In the genomic region with DNA sequence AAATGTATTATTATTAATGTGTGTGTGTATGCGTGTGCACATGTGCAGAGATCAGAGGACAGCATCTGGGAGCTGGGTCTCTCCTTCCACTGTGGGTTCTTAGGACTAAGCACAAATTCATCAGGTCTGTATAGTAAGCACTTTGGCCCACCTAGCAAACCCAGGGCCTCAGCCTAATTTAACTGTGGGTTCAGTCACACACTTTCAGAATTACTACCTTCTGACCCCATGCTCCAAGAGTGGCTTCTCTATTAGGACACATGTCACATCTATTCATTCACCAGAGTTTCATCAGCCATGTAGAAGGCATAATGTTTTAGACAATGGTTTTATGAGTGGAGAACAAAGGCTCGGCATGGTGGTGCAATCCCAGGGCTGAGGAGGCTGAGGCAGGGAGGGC, we compare ENCODE assay signal across 28 mouse cellular contexts. TPM values are rescaled to one million over a fixed set of nuclear protein-coding genes. Genes with fewer than 3 reads are reported as not detected.
"Had no signal": no experiment of that assay in that cellular context is flagged by ENCODE, and none has a peak within 500 bp of the region (broad histone marks: within the 10 kb centered on the region; RNA-seq: fewer than 3 reads in every experiment).

No protein-coding gene starts in this region.

- H3K4me2 ChIP-seq: embryonic facial prominence, embryonic 12.5 days; embryonic facial prominence, embryonic 13.5 days; embryonic facial prominence, embryonic 15.5 days; forebrain, embryonic 12.5 days; forebrain, embryonic 13.5 days had no signal

- H3K27me3 ChIP-seq: embryonic facial prominence, embryonic 12.5 days; embryonic facial prominence, embryonic 13.5 days; embryonic facial prominence, embryonic 15.5 days; forebrain, embryonic 12.5 days; forebrain, embryonic 13.5 days had no signal

- H3K9me3 ChIP-seq: embryonic facial prominence, embryonic 10.5 days; embryonic facial prominence, embryonic 12.5 days; embryonic facial prominence, embryonic 13.5 days; embryonic facial prominence, embryonic 15.5 days; forebrain, embryonic 10.5 days; forebrain, embryonic 12.5 days; forebrain, embryonic 13.5 days had no signal

- H3K4me1 ChIP-seq: embryonic facial prominence, embryonic 10.5 days; embryonic facial prominence, embryonic 12.5 days; embryonic facial prominence, embryonic 13.5 days; embryonic facial prominence, embryonic 15.5 days; forebrain, embryonic 10.5 days; forebrain, embryonic 12.5 days; forebrain, embryonic 13.5 days had no signal

- H3K9ac ChIP-seq: embryonic facial prominence, embryonic 12.5 days; embryonic facial prominence, embryonic 13.5 days; embryonic facial prominence, embryonic 15.5 days; forebrain, embryonic 12.5 days; forebrain, embryonic 13.5 days; forebrain, postnatal 0 days had no signal

- H3K27ac ChIP-seq: embryonic facial prominence, embryonic 10.5 days; embryonic facial prominence, embryonic 12.5 days; embryonic facial prominence, embryonic 13.5 days; embryonic facial prominence, embryonic 15.5 days; forebrain, embryonic 10.5 days; forebrain, embryonic 12.5 days; forebrain, embryonic 13.5 days; gastrocnemius, adult 2 months; heart, adult 2 months had no signal

- ATAC-seq: forebrain, embryonic 13.5 days; forebrain, embryonic 14.5 days; forebrain, embryonic 16.5 days; forebrain, postnatal 0 days had no signal

- DNase-seq: cerebellum, adult 8-10 months; cerebellum, adult 9-10 months; cerebellum, adult 9-11 months; cerebellum, postnatal 10 days; cerebellum, postnatal 14 days; cerebellum, postnatal 25 days; cerebellum, postnatal 36 days; embryo, embryonic 11 days; forebrain, postnatal 0 days; gastrocnemius, adult 2 months; gastrocnemius, postnatal 10 days; gastrocnemius, postnatal 14 days; gastrocnemius, postnatal 25 days; gastrocnemius, postnatal 36 days; heart, adult 18-20 months; heart, adult 2 months had no signal

- H3K4me3 ChIP-seq: embryonic facial prominence, embryonic 10.5 days; embryonic facial prominence, embryonic 12.5 days; embryonic facial prominence, embryonic 13.5 days; embryonic facial prominence, embryonic 15.5 days; erythroblast, embryonic 14.5 days; forebrain, embryonic 10.5 days; forebrain, embryonic 12.5 days; forebrain, embryonic 13.5 days; gastrocnemius, adult 2 months; heart, adult 2 months had no signal

RNA-seq across cellular contexts. Expression of gene Ngp, which starts 13.5 kb away (rescaled TPM):
- total RNA-seq: forebrain, postnatal 0 days; gastrocnemius, adult 18-20 months; gastrocnemius, adult 2 months; gastrocnemius, adult 8-10 months; gastrocnemius, postnatal 25 days; gastrocnemius, postnatal 36 days; heart, adult 18-20 months; heart, adult 2 months had no signal
- polyA plus RNA-seq: embryonic facial prominence, embryonic 10.5 days; forebrain, embryonic 10.5 days had no signal

RNA-seq across cellular contexts. Expression of gene Kif9, which starts 43.7 kb away (rescaled TPM):
- total RNA-seq: gastrocnemius, adult 18-20 months had no signal
- polyA plus RNA-seq: erythroblast, embryonic 14.5 days had no signal
